Mouse (Mus musculus) ES-E14 (cell line): Measurements from ENCODE around the gene Cyth1.

Source experiments
- CHD2 ChIP-seq: IDR thresholded peaks from 2 replicates; pipeline ENCODE4 v1.6.1; 2014; ENCODE audit warnings: mild to moderate bottlenecking, low read depth, low read length, inconsistent platforms
- HCFC1 ChIP-seq: IDR thresholded peaks from 2 replicates; pipeline ENCODE4 v1.6.1; 2012; ENCODE audit warnings: low read length, inconsistent platforms, borderline replicate concordance; ENCODE audit not compliant: insufficient read depth
- MAFK ChIP-seq: IDR thresholded peaks from 2 replicates; pipeline ENCODE4 v1.6.1; 2014; ENCODE audit warnings: mild to moderate bottlenecking, low read depth, low read length, inconsistent platforms; ENCODE audit not compliant: insufficient read depth
- ZC3H11A ChIP-seq: IDR thresholded peaks from 2 replicates; pipeline ENCODE4 v1.6.1; 2012; ENCODE audit warnings: low read depth, mild to moderate bottlenecking, inconsistent platforms, low read length, borderline replicate concordance
- ZNF384 ChIP-seq: IDR thresholded peaks from 2 replicates; pipeline ENCODE4 v1.6.1; 2012; ENCODE audit warnings: low read depth, low read length, inconsistent platforms

DNA sequence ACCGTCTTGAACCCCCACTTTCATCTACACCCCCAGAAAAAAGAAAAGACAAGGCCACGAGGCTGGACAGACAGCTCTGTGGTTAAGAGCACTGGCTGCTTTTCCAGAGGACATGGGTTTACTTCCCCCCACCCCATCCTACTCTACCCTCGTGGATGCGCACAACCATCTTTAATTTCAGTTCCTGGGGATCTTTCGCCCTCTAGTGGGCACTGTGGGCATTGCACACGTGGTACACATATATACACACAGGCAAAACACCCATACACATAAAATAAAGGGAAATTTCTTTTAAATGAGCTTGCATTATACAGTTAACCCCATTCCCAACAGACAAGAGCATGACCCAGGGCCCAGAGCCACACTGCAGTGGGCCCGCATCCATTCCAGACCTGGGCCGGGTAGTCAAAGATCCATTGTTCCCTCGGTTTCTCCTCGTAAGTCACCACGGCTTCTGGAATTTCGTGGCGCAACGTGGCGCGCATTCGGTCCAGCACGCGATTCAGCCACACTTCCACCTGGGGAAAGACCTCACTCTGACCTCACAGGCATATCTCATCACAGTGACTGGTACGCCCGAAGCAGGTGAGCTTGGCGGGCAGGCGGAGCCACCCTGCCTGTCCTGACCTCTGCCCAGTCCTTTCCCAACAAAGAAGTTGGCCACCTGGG, 157.3 kb downstream of the Cyth1 start:
- TF ChIP-seq MAFK (no peak), CHD2 (no peak), ZNF384 (no peak), HCFC1 (no peak), ZC3H11A (peak; percentile 66; the same call in 1 of the 2 replicates)
